ENCODE assay signal across 24 mouse cellular contexts in the genomic region with DNA sequence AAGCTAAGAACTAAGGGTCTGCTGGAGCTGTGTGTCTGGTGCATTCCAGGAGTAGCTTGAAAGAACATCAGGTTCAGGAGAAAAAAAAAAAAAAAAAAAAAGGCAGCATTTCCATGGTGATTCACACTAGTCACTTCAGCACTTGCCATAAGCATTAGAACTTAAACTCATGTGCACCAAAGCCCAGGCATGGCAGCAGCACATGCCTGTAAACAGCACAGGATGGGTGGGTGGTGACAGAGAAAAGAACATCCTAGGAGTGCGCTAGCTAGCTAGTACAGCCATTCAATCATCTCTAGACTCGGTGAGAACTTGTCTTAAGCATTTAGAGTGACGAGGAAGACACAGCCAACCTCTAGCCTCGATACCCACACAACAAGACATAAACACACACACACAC. TPM values are rescaled to one million over a fixed set of nuclear protein-coding genes. Genes with fewer than 3 reads are reported as not detected.
DNase-seq lines count a peak whose midpoint lies in the region; ATAC-seq and TF ChIP-seq lines count a peak whose summit lies in the region.
"Had no signal": no experiment of that assay in that cellular context is flagged by ENCODE, and none has a peak within 500 bp of the region (broad histone marks: within the 10 kb centered on the region; RNA-seq: fewer than 3 reads in every experiment).

No protein-coding gene starts in this region.

- DNase-seq in heart, embryonic 10.5 days (ENCODE audit: low spot score), result peak; percentile 10
- DNase-seq in heart, postnatal 4 days, result no peak
- no peak for DNase-seq in heart, postnatal 0 days (ENCODE audit: low spot score)
- DNase-seq in heart, postnatal 25 days (ENCODE audit: low spot score), result no peak
- DNase-seq in CH12.LX (ENCODE audit: extremely low read depth), result no peak
- no peak for DNase-seq in liver, embryonic 13.5 days
- DNase-seq in urinary bladder, adult 18-20 months (ENCODE audit: low spot score in 2 of 2), result no peak
- DNase-seq: adrenal gland, postnatal 25 days; cerebellum, adult 2 months; cerebellum, postnatal 36 days; kidney, adult 9 months; kidney, postnatal 10 days; layer of hippocampus, postnatal 36 days; left cerebral cortex, postnatal 4 days; lung, postnatal 36 days had no signal

- no peak for ATAC-seq in heart, postnatal 0 days (ENCODE audit: insufficient read depth, low read depth)
- ATAC-seq in liver, embryonic 13.5 days (ENCODE audit: low read depth), result no peak
- ATAC-seq: forebrain, embryonic 15.5 days; hindbrain, postnatal 0 days had no signal

- H3K9ac ChIP-seq in heart, postnatal 0 days (replicated peaks; ENCODE audit: low read depth, low read length), result no peak overlapping the region
- no peak overlapping the region for H3K9ac ChIP-seq in CH12.LX (ENCODE audit: insufficient read depth, low read depth)
- H3K9ac ChIP-seq in liver, embryonic 13.5 days, result 0 out of 2 replicates have a peak overlapping the region, but pooled peaks have one; percentile 26
- H3K9ac ChIP-seq: forebrain, embryonic 15.5 days; heart, embryonic 12.5 days; hindbrain, embryonic 12.5 days; midbrain, embryonic 12.5 days; neural tube, embryonic 12.5 days had no signal

- H3K36me3 ChIP-seq in heart, embryonic 10.5 days, result peaks cover 79% of the 10 kb centered on the region
- peaks cover 54% of the 10 kb centered on the region for H3K36me3 ChIP-seq in heart, postnatal 0 days (replicated peaks; ENCODE audit: control insufficient read depth, insufficient read depth, low read length)
- peaks cover 35 to 64% of the 10 kb centered on the region in 2 experiments for H3K36me3 ChIP-seq in CH12.LX (replicated peaks in 1 of 2; ENCODE audit: control insufficient read depth in 1 of 2, insufficient read depth in 1 of 2, low read length in 1 of 2)
- H3K36me3 ChIP-seq in liver, embryonic 13.5 days, result peaks cover 67% of the 10 kb centered on the region

- H3K79me2 ChIP-seq in CH12.LX (replicated peaks; ENCODE audit: control insufficient read depth, extremely low read depth, insufficient read depth, poor library complexity, severe bottlenecking), result peaks cover 69% of the 10 kb centered on the region

- no peak for TF ChIP-seq RAD21 in CH12.LX (IDR thresholded peaks at IDR 0.05; ENCODE audit: low read depth, low read length)

- intact Hi-C loops in heart, postnatal 25 days (cut with DNase I), result no loop called here

- no peaks in the 10 kb centered on the region for H3K9me3 ChIP-seq in heart, embryonic 10.5 days
- H3K9me3 ChIP-seq in heart, postnatal 0 days (replicated peaks; ENCODE audit: control insufficient read depth, low read length), result no peaks in the 10 kb centered on the region
- no peaks in the 10 kb centered on the region for H3K9me3 ChIP-seq in CH12.LX (replicated peaks; ENCODE audit: low read length)
- no peaks in the 10 kb centered on the region for H3K9me3 ChIP-seq in liver, embryonic 13.5 days (replicated peaks)
- H3K9me3 ChIP-seq: forebrain, embryonic 15.5 days; heart, embryonic 12.5 days; hindbrain, embryonic 12.5 days; midbrain, embryonic 12.5 days; neural tube, embryonic 12.5 days had no signal

- no peak overlapping the region for H3K4me3 ChIP-seq in heart, embryonic 10.5 days
- no peak overlapping the region for H3K4me3 ChIP-seq in heart, postnatal 0 days (ENCODE audit: low read depth, low read length)
- no peak overlapping the region for H3K4me3 ChIP-seq in CH12.LX (replicated peaks in 1 of 3; ENCODE audit: low read depth in 2 of 3, low read length in 2 of 3, poor library complexity in 1 of 3)
- no peak overlapping the region for H3K4me3 ChIP-seq in liver, embryonic 13.5 days (replicated peaks)
- H3K4me3 ChIP-seq: forebrain, embryonic 15.5 days; heart, embryonic 12.5 days; hindbrain, embryonic 12.5 days; midbrain, embryonic 12.5 days; myocyte; neural tube, embryonic 12.5 days had no signal

- no peak overlapping the region for H3K4me2 ChIP-seq in heart, postnatal 0 days (ENCODE audit: low read depth, low read length)
- H3K4me2 ChIP-seq in CH12.LX (ENCODE audit: insufficient read depth, low read depth, poor library complexity, severe bottlenecking), result no peak overlapping the region
- H3K4me2 ChIP-seq in liver, embryonic 13.5 days, result no peak overlapping the region
- H3K4me2 ChIP-seq: forebrain, embryonic 15.5 days; heart, embryonic 12.5 days; hindbrain, embryonic 12.5 days; midbrain, embryonic 12.5 days; neural tube, embryonic 12.5 days had no signal

- TF ChIP-seq EP300 in heart, postnatal 0 days (IDR thresholded peaks at IDR 0.05; ENCODE audit: low read depth), result no peak
- no peak for TF ChIP-seq EP300 in CH12.LX (IDR thresholded peaks at IDR 0.05; ENCODE audit: low read length)

- 85% methylated on average over 4 of the region's 4 CpGs for WGBS in heart, embryonic 10.5 days
- 62% methylated on average over 4 of the region's 4 CpGs for WGBS in heart, postnatal 0 days
- 68% methylated on average over 4 of the region's 4 CpGs for WGBS in liver, embryonic 13.5 days (ENCODE audit: insufficient replicate concordance)

- peaks cover 3% of the 10 kb centered on the region; the same call in 1 of the 2 replicates for H3K4me1 ChIP-seq in heart, embryonic 10.5 days
- H3K4me1 ChIP-seq in heart, postnatal 0 days (ENCODE audit: control insufficient read depth, insufficient read depth), result peaks cover 18% of the 10 kb centered on the region
- peaks cover 2 to 44% of the 10 kb centered on the region in 2 experiments; a peak in 2 of 4 replicates for H3K4me1 ChIP-seq in CH12.LX (ENCODE audit: control insufficient read depth in 1 of 2, insufficient read depth in 2 of 2)
- H3K4me1 ChIP-seq in liver, embryonic 13.5 days (replicated peaks), result peaks cover 48% of the 10 kb centered on the region

- H3K27ac ChIP-seq in heart, embryonic 10.5 days, result no peak overlapping the region
- H3K27ac ChIP-seq in heart, postnatal 0 days (ENCODE audit: low read depth), result peak overlapping the region; percentile 61
- H3K27ac ChIP-seq in CH12.LX (ENCODE audit: insufficient read depth, low read depth), result no peak overlapping the region
- H3K27ac ChIP-seq in liver, embryonic 13.5 days, result peak overlapping the region; percentile 68
- H3K27ac ChIP-seq: forebrain, embryonic 15.5 days; hindbrain, embryonic 12.5 days; hindbrain, postnatal 0 days; midbrain, embryonic 12.5 days; neural tube, embryonic 12.5 days had no signal

- in situ Hi-C loops in CH12.LX (cut with MboI; ENCODE audit: low pct_ligation_motif_present, low pct_unique_long_range_greater_than_20kb, low sequenced_read_pairs), result no loop called here

- no peak for TF ChIP-seq POLR2A in CH12.LX (IDR thresholded peaks at IDR 0.05; ENCODE audit: low read depth, low read length)

- dilution Hi-C loops in CH12.LX (cut with MboI; ENCODE audit: extremely low pct_ligation_motif_present, extremely low pct_unique_long_range_greater_than_20kb, low sequenced_read_pairs), result no loop called here

- TF ChIP-seq CTCF in heart, postnatal 0 days (IDR thresholded peaks at IDR 0.05; ENCODE audit: low read depth), result no peak
- no peak for TF ChIP-seq CTCF in CH12.LX (conservative IDR thresholded peaks at IDR 0.05 in 1 of 2, IDR thresholded peaks at IDR 0.05 in 1 of 2; ENCODE audit: low read depth in 2 of 2, low read length in 2 of 2)

- H3K27me3 ChIP-seq in heart, embryonic 10.5 days (ENCODE audit: insufficient read depth, poor library complexity, severe bottlenecking), result no peaks in the 10 kb centered on the region
- H3K27me3 ChIP-seq in heart, postnatal 0 days (ENCODE audit: control insufficient read depth, insufficient read depth, low read length), result no peaks in the 10 kb centered on the region
- no peaks in the 10 kb centered on the region for H3K27me3 ChIP-seq in CH12.LX (replicated peaks)
- H3K27me3 ChIP-seq in liver, embryonic 13.5 days, result no peaks in the 10 kb centered on the region
- H3K27me3 ChIP-seq: forebrain, embryonic 15.5 days; heart, embryonic 12.5 days; hindbrain, embryonic 12.5 days; midbrain, embryonic 12.5 days; neural tube, embryonic 12.5 days had no signal

TF ChIP-seq in CH12.LX, 34 proteins besides CTCF, POLR2A, EP300 and RAD21 (continues in another document):
- TF ChIP-seq ZNF384 (IDR thresholded peaks at IDR 0.05; ENCODE audit: low read depth, low read length), result 0 out of 2 replicates have a peak, but pooled peaks have one; percentile 12
- no peak for TF ChIP-seq TCF12 (IDR thresholded peaks at IDR 0.05; ENCODE audit: low read depth, low read length)
- TF ChIP-seq TBP (conservative IDR thresholded peaks at IDR 0.05; ENCODE audit: low read depth, low read length), result no peak

RNA-seq across cellular contexts. Expression of a gene that starts 7.1 kb away (rescaled TPM):
- 116 and 128 TPM in 2 replicates for polyA plus RNA-seq in heart, embryonic 10.5 days (2016; fragmentation: Nextera tagmentation; extraction: Ambion mirVana)
- total RNA-seq in heart, postnatal 4 days (2021), result 100 to 1,000 TPM; 143 to 145 TPM
- 81.1 and 152 TPM in 2 replicates for total RNA-seq in heart, postnatal 0 days (2014; rRNA removed; ENCODE audit: low replicate concordance)
- 55.7 and 63.0 TPM in 2 replicates for polyA plus RNA-seq in heart, postnatal 0 days (2015; fragmentation: Nextera tagmentation; extraction: Ambion mirVana)
- total RNA-seq in heart, postnatal 25 days (2021), result 100 to 1,000 TPM; 102 to 104 TPM
- total RNA-seq in CH12.LX (2012; rRNA removed) (189 and 263 TPM in 2 replicates), CH12.LX (2014; rRNA removed) (281 and 312 TPM in 2 replicates)
- 341 and 343 TPM in 2 replicates for polyA plus RNA-seq in CH12.LX (2012; ENCODE audit: insufficient read length, low read depth)
- 60.4 and 75.0 TPM in 2 replicates for polyA plus RNA-seq in liver, embryonic 13.5 days (2015; fragmentation: Nextera tagmentation; extraction: Ambion mirVana)

RNA-seq across cellular contexts. Expression of a gene that starts 53.5 kb away (rescaled TPM):
- 56.6 and 62.6 TPM in 2 replicates for polyA plus RNA-seq in heart, embryonic 10.5 days (2016; fragmentation: Nextera tagmentation; extraction: Ambion mirVana)
- total RNA-seq in heart, postnatal 4 days (2021), result 10 to 100 TPM; 58.6 to 65.2 TPM
- 29.7 and 33.9 TPM in 2 replicates for total RNA-seq in heart, postnatal 0 days (2014; rRNA removed; ENCODE audit: low replicate concordance)
- polyA plus RNA-seq in heart, postnatal 0 days (2015; fragmentation: Nextera tagmentation; extraction: Ambion mirVana), result 14.2 and 15.0 TPM in 2 replicates
- total RNA-seq in heart, postnatal 25 days (2021), result 10 to 100 TPM in 1 of 2 experiments, 1 to 10 TPM in 1; 9.8 to 12.2 TPM
- total RNA-seq in CH12.LX (2012; rRNA removed), result 95.0 and 104 TPM in 2 replicates
- 104 and 113 TPM in 2 replicates for total RNA-seq in CH12.LX (2014; rRNA removed)
- 141 and 152 TPM in 2 replicates for polyA plus RNA-seq in CH12.LX (2012; ENCODE audit: insufficient read length, low read depth)
- 44.7 and 52.7 TPM in 2 replicates for polyA plus RNA-seq in liver, embryonic 13.5 days (2015; fragmentation: Nextera tagmentation; extraction: Ambion mirVana)

RNA-seq across cellular contexts. Expression of a gene that starts 53.7 kb away (rescaled TPM):
- polyA plus RNA-seq in heart, embryonic 10.5 days (2016; fragmentation: Nextera tagmentation; extraction: Ambion mirVana), result 6.7 and 7.3 TPM in 2 replicates
- under 1 TPM; 0.23 to 0.48 TPM for total RNA-seq in heart, postnatal 4 days (2021)
- not detected in 2 replicates for total RNA-seq in heart, postnatal 0 days (2014; rRNA removed; ENCODE audit: low replicate concordance)
- polyA plus RNA-seq in heart, postnatal 0 days (2015; fragmentation: Nextera tagmentation; extraction: Ambion mirVana), result 1.3 and 1.4 TPM in 2 replicates
- total RNA-seq in heart, postnatal 25 days (2021), result under 1 TPM in 1 of 2 experiments, not detected in 1; 0.14 TPM
- total RNA-seq in CH12.LX (2012; rRNA removed), result 0.80 and 0.81 TPM in 2 replicates
- 0.57 TPM in 1 of 2 replicates, not detected in the other for total RNA-seq in CH12.LX (2014; rRNA removed)
- 0.46 and 0.59 TPM in 2 replicates for polyA plus RNA-seq in CH12.LX (2012; ENCODE audit: insufficient read length, low read depth)
- 40.7 and 41.2 TPM in 2 replicates for polyA plus RNA-seq in liver, embryonic 13.5 days (2015; fragmentation: Nextera tagmentation; extraction: Ambion mirVana)
- total RNA-seq: adrenal gland, adult 18-20 months had no signal
- polyA plus RNA-seq: large intestine, adult 2 months had no signal

Comparison
In these comparisons a context has a peak if more than half of its experiments do, and no peak if none do; other contexts are left out.
1. H3K27ac ChIP-seq: peak in heart, postnatal 0 days (single experiment) and liver, embryonic 13.5 days (single experiment); none in heart, embryonic 10.5 days (single experiment) and CH12.LX (single experiment).